Mouse (Mus musculus): ENCODE results near the gene Fabp2.
"Not testable (repeated sequence)": the region's sequence is repeated elsewhere in the genome, so short reads cannot be mapped to it uniquely, and the experiment has no call there.

Gene Fabp2

GRCm38 (mm10) chr3:122920572-122921435 lies 25.9 kb downstream of the Fabp2 start:
- DNase-seq (ENCODE audit: low spot score in 2 of 2), result peak; percentile 66 to 71

- DNase-seq (ENCODE audit: low spot score in 2 of 2), result no peak
Measured at GRCm38 (mm10) chr3:122921676-122922527, 27.0 kb downstream of the Fabp2 start.

- no peak for DNase-seq (ENCODE audit: low spot score in 2 of 2)
Measured at GRCm38 (mm10) chr3:122923147-122923546, 28.3 kb downstream of the Fabp2 start.

GRCm38 (mm10) chr3:122924009-122924914 lies 29.4 kb downstream of the Fabp2 start, which contains the start of gene 1810037I17Rik:
TSS of gene 1810037I17Rik (plus strand) at chr3:122924203.
- peak; percentile 97 for DNase-seq (ENCODE audit: low spot score in 2 of 2)

- DNase-seq (ENCODE audit: low spot score in 2 of 2), result no peak
Measured at GRCm38 (mm10) chr3:122929723-122930122, 34.9 kb downstream of the Fabp2 start.

GRCm38 (mm10) chr3:122932466-122932865 lies 37.6 kb downstream of the Fabp2 start:
- no peak for DNase-seq (ENCODE audit: low spot score in 2 of 2)

- DNase-seq (ENCODE audit: low spot score in 2 of 2), result not testable (repeated sequence)
Measured at GRCm38 (mm10) chr3:122937176-122937575, 42.3 kb downstream of the Fabp2 start.

GRCm38 (mm10) chr3:122939215-122939614 lies 44.3 kb downstream of the Fabp2 start:
- DNase-seq (ENCODE audit: low spot score in 2 of 2), result no peak

- no peak for DNase-seq (ENCODE audit: low spot score in 2 of 2)
Measured at GRCm38 (mm10) chr3:122943387-122943890, 48.6 kb downstream of the Fabp2 start.
